In genomic region chr11:110522906-110523305, GRCm38 (mm10) we compare ENCODE assay signal across 14 mouse cellular contexts.
DNase-seq lines count a peak whose midpoint lies in the region.
"Had no signal": no experiment of that assay in that cellular context is flagged by ENCODE, and none has a peak within 500 bp of the region (broad histone marks: within the 10 kb centered on the region; RNA-seq: fewer than 3 reads in every experiment).

No protein-coding gene starts in this region.

- peak; percentile 51 to 66 for DNase-seq in adrenal gland, adult (ENCODE audit: inconsistent age in 2 of 2, low spot score in 1 of 2)
- no peak for DNase-seq in adrenal gland, postnatal 14 days
- DNase-seq in adrenal gland, adult 8-10 months = peak; percentile 15
- DNase-seq in adrenal gland, adult 18-20 months (ENCODE audit: low spot score in 2 of 2) = no peak
- DNase-seq in adrenal gland, postnatal 10 days = peak; percentile 20
- DNase-seq in adrenal gland, postnatal 36 days = peak; percentile 41 to 50
- DNase-seq in embryo, embryonic 10 days (ENCODE audit: low spot score) = no peak
- DNase-seq: cerebellum, adult 11 months; cerebellum, adult 18-20 months; cerebellum, adult 8-10 months; cerebellum, adult 9-11 months; cerebellum, postnatal 14 days; cerebellum, postnatal 36 days; forebrain, postnatal 0 days had no signal

Comparison
In these comparisons a context has a peak if more than half of its experiments do, and no peak if none do; other contexts are left out.
1. DNase-seq: peak in adrenal gland, adult (2 of 2), adrenal gland, adult 8-10 months (single experiment), adrenal gland, postnatal 10 days (single experiment) and adrenal gland, postnatal 36 days (2 of 2); none in adrenal gland, postnatal 14 days (single experiment), adrenal gland, adult 18-20 months (0 of 2) and embryo, embryonic 10 days (single experiment).